42 mouse cellular contexts compared by ENCODE assay signal in genomic region chr19:12459516-12459915, GRCm38 (mm10). TPM values are rescaled to one million over a fixed set of nuclear protein-coding genes. Genes with fewer than 3 reads are reported as not detected.
"Had no signal": no experiment of that assay in that cellular context is flagged by ENCODE, and none has a peak within 500 bp of the region (broad histone marks: within the 10 kb centered on the region; RNA-seq: fewer than 3 reads in every experiment).

No protein-coding gene starts in this region.

- H3K9me3 ChIP-seq: heart, embryonic 13.5 days; heart, embryonic 15.5 days; hindbrain, embryonic 13.5 days; hindbrain, embryonic 15.5 days; kidney, embryonic 15.5 days; limb, embryonic 13.5 days; limb, embryonic 15.5 days had no signal

- H3K9ac ChIP-seq: heart, embryonic 13.5 days; heart, embryonic 15.5 days; hindbrain, embryonic 13.5 days; hindbrain, embryonic 15.5 days; kidney, embryonic 15.5 days; limb, embryonic 13.5 days; limb, embryonic 15.5 days had no signal

- H3K36me3 ChIP-seq: heart, embryonic 13.5 days; heart, embryonic 15.5 days; hindbrain, embryonic 15.5 days; kidney, embryonic 15.5 days; limb, embryonic 13.5 days; limb, embryonic 15.5 days had no signal

- ATAC-seq: hindbrain, postnatal 0 days; intestine, embryonic 16.5 days had no signal

- H3K27me3 ChIP-seq: heart, embryonic 13.5 days; heart, embryonic 15.5 days; hindbrain, embryonic 13.5 days; hindbrain, embryonic 15.5 days; kidney, embryonic 15.5 days; limb, embryonic 13.5 days; limb, embryonic 15.5 days had no signal

- H3K4me2 ChIP-seq: heart, embryonic 11.5 days; heart, embryonic 13.5 days; heart, embryonic 15.5 days; hindbrain, embryonic 13.5 days; hindbrain, embryonic 15.5 days; kidney, embryonic 15.5 days; limb, embryonic 13.5 days; limb, embryonic 15.5 days had no signal

- H3K4me3 ChIP-seq: heart, embryonic 13.5 days; heart, embryonic 15.5 days; hindbrain, embryonic 13.5 days; hindbrain, embryonic 15.5 days; kidney, embryonic 15.5 days; limb, embryonic 13.5 days; limb, embryonic 15.5 days had no signal

- H3K27ac ChIP-seq: heart, embryonic 13.5 days; heart, embryonic 15.5 days; hindbrain, embryonic 13.5 days; hindbrain, embryonic 15.5 days; hindbrain, postnatal 0 days; kidney, embryonic 15.5 days; kidney, postnatal 0 days; limb, embryonic 13.5 days; limb, embryonic 15.5 days had no signal

- H3K4me1 ChIP-seq: hindbrain, embryonic 13.5 days; hindbrain, embryonic 15.5 days had no signal

- DNase-seq: gastrocnemius, postnatal 14 days; gastrocnemius, postnatal 36 days; heart, adult 18-20 months; heart, postnatal 14 days; heart, postnatal 36 days; kidney, adult 11 months; kidney, adult 2 months; kidney, adult 9 months; kidney, postnatal 14 days; kidney, postnatal 36 days; layer of hippocampus, adult 9-11 months; layer of hippocampus, postnatal 36 days; left cerebral cortex, postnatal 4 days had no signal

RNA-seq across cellular contexts. Expression of gene Pfpl, which starts 31.8 kb away (rescaled TPM):
- total RNA-seq: gastrocnemius, adult 18-20 months; gastrocnemius, adult 8-10 months; gastrocnemius, postnatal 14 days; gastrocnemius, postnatal 36 days; heart, adult 18-20 months; heart, adult 8-10 months; heart, postnatal 14 days; heart, postnatal 36 days; hematopoietic stem cell, adult 5-6 weeks; hindbrain, postnatal 0 days; layer of hippocampus, adult 18-20 months; layer of hippocampus, adult 8-10 months; layer of hippocampus, postnatal 14 days; layer of hippocampus, postnatal 36 days; left cerebral cortex, adult 18-20 months; left cerebral cortex, postnatal 25 days; left cerebral cortex, postnatal 4 days; liver, adult 2 months had no signal
- polyA plus RNA-seq: gonadal fat pad, adult 2 months; heart, embryonic 11.5 days; heart, embryonic 13.5 days; heart, embryonic 15.5 days; heart, postnatal 0 days; hindbrain, embryonic 11.5 days; hindbrain, embryonic 13.5 days; hindbrain, embryonic 15.5 days; hindbrain, postnatal 0 days; intestine, embryonic 14.5 days; intestine, embryonic 16.5 days; kidney, adult 2 months; kidney, embryonic 15.5 days; kidney, postnatal 0 days; large intestine, adult 2 months; limb, embryonic 11.5 days; limb, embryonic 13.5 days; limb, embryonic 15.5 days; liver, adult 2 months had no signal

RNA-seq across cellular contexts. Expression of gene Olfr1441, which starts 42.3 kb away (rescaled TPM):
- total RNA-seq: gastrocnemius, adult 18-20 months; gastrocnemius, adult 8-10 months; gastrocnemius, postnatal 14 days; gastrocnemius, postnatal 36 days; heart, adult 18-20 months; heart, adult 8-10 months; heart, postnatal 14 days; heart, postnatal 36 days; hematopoietic stem cell, adult 5-6 weeks; hindbrain, postnatal 0 days; layer of hippocampus, adult 18-20 months; layer of hippocampus, adult 8-10 months; layer of hippocampus, postnatal 14 days; layer of hippocampus, postnatal 36 days; left cerebral cortex, adult 18-20 months; left cerebral cortex, adult 8-10 months; left cerebral cortex, postnatal 10 days; left cerebral cortex, postnatal 25 days; left cerebral cortex, postnatal 4 days; liver, adult 2 months had no signal
- polyA plus RNA-seq: gonadal fat pad, adult 2 months; heart, embryonic 11.5 days; heart, embryonic 13.5 days; heart, embryonic 15.5 days; heart, postnatal 0 days; hindbrain, embryonic 11.5 days; hindbrain, embryonic 13.5 days; hindbrain, embryonic 15.5 days; hindbrain, postnatal 0 days; intestine, embryonic 14.5 days; intestine, embryonic 16.5 days; kidney, adult 2 months; kidney, embryonic 15.5 days; kidney, postnatal 0 days; large intestine, adult 2 months; limb, embryonic 11.5 days; limb, embryonic 13.5 days; limb, embryonic 15.5 days; liver, adult 2 months had no signal
